Mouse (Mus musculus) embryonic facial prominence, embryonic 10.5 days (tissue): Measurements from ENCODE around the gene Nmrk2. TPM values are rescaled to one million over a fixed set of nuclear protein-coding genes. Genes with fewer than 3 reads are reported as not detected.

Source experiments
- DNase-seq: peaks from one replicate; pipeline ENCODE4 v3.0.0-alpha.2; 2017; ENCODE audit warnings: low spot score
- H3K27ac ChIP-seq: fragments of 300-500 bp; sonication (generic); replicated peaks from 2 replicates; pipeline ENCODE4 v1.5.1; 2016; ENCODE audit warnings: mild to moderate bottlenecking
- H3K27me3 ChIP-seq: fragments of 300-500 bp; sonication (generic); replicated peaks from 2 replicates; pipeline ENCODE4 v1.6.1; 2016; ENCODE audit warnings: low read depth, mild to moderate bottlenecking; ENCODE audit not compliant: poor library complexity, severe bottlenecking
- H3K36me3 ChIP-seq: fragments of 300-500 bp; sonication (generic); replicated peaks from 2 replicates; pipeline ENCODE4 v1.6.1; 2016; ENCODE audit warnings: mild to moderate bottlenecking, moderate library complexity
- H3K4me1 ChIP-seq: fragments of 300-500 bp; sonication (generic); 2 replicates; pipeline ENCODE4 v1.6.1; 2016
- H3K4me3 ChIP-seq: fragments of 300-500 bp; sonication (generic); 2 replicates; pipeline ENCODE4 v1.5.1; 2016; ENCODE audit warnings: mild to moderate bottlenecking, moderate library complexity
- H3K9me3 ChIP-seq: fragments of 300-500 bp; sonication (generic); 2 replicates; pipeline ENCODE4 v1.6.1; 2016; ENCODE audit warnings: mild to moderate bottlenecking
- WGBS: fragments of 180-500 bp; shearing (Covaris S2); methylation state at CpG from one replicate; pipeline ENCODE4 v1.1.7; 2016; 5-methylcytosine and 5-hydroxymethylcytosine counted together
- polyA plus RNA-seq: library from polyadenylated mRNA; unstranded; fragments of >200 nt; fragmentation: Nextera tagmentation; extraction: Ambion mirVana; gene quantifications from 2 replicates; pipeline ENCODE4 v1.2.1, GENCODE M21; 2016

Nmrk2 gene
- polyA plus RNA-seq, 1 experiment from 2014 or later, result not detected

GRCm38 (mm10) chr10:81202978-81203720 lies 1.3 kb upstream of the Nmrk2 start:
- Histone ChIP-seq H3K4me1 (peaks cover 4% of the 10 kb centered on the region; the same call in 1 of the 2 replicates), H3K27me3 (peaks cover 31% of the 10 kb centered on the region), H3K36me3 (no peaks in the 10 kb centered on the region), H3K9me3 (no peaks in the 10 kb centered on the region), H3K4me3 (no peak overlapping the region), H3K27ac (no peak overlapping the region)
- WGBS, result 68% methylated on average over 8 of the region's 8 CpGs
- no peak for DNase-seq

- 80% methylated on average over 20 of the region's 20 CpGs for WGBS
- Histone ChIP-seq H3K27me3 (peaks cover 51% of the 10 kb centered on the region), H3K4me3 (no peak overlapping the region), H3K9me3 (no peaks in the 10 kb centered on the region), H3K4me1 (peaks cover 4% of the 10 kb centered on the region; the same call in 1 of the 2 replicates), H3K27ac (no peak overlapping the region), H3K36me3 (no peaks in the 10 kb centered on the region)
- DNase-seq, result no peak
Observed at GRCm38 (mm10) chr10:81200605-81201287, 1.1 kb downstream of the Nmrk2 start.

- WGBS, result 86% methylated on average over 13 of the region's 13 CpGs
- Histone ChIP-seq H3K36me3 (no peaks in the 10 kb centered on the region), H3K4me3 (no peak overlapping the region), H3K4me1 (peaks cover 4% of the 10 kb centered on the region; the same call in 1 of the 2 replicates), H3K9me3 (no peaks in the 10 kb centered on the region), H3K27me3 (peaks cover 57% of the 10 kb centered on the region), H3K27ac (no peak overlapping the region)
- DNase-seq, result no peak
Observed at GRCm38 (mm10) chr10:81200141-81200540, 1.7 kb downstream of the Nmrk2 start.

- Histone ChIP-seq H3K4me1 (peaks cover 12% of the 10 kb centered on the region), H3K9me3 (no peaks in the 10 kb centered on the region), H3K36me3 (no peaks in the 10 kb centered on the region), H3K27me3 (peaks cover 63% of the 10 kb centered on the region), H3K27ac (no peak overlapping the region), H3K4me3 (no peak overlapping the region)
- 84% methylated on average over 6 of the region's 6 CpGs for WGBS
- no peak for DNase-seq
Observed at GRCm38 (mm10) chr10:81198990-81199389, 2.9 kb downstream of the Nmrk2 start.

GRCm38 (mm10) chr10:81198230-81198629 lies 3.6 kb downstream of the Nmrk2 start:
- H3K9me3 ChIP-seq, result no peaks in the 10 kb centered on the region
- H3K36me3 ChIP-seq, result no peaks in the 10 kb centered on the region
- DNase-seq, result peak; percentile 65
- no peak overlapping the region for H3K4me3 ChIP-seq
- peaks cover 17% of the 10 kb centered on the region for H3K4me1 ChIP-seq
- no peak overlapping the region for H3K27ac ChIP-seq
- 3% methylated on average over 9 of the region's 9 CpGs for WGBS
- H3K27me3 ChIP-seq, result peaks cover 70% of the 10 kb centered on the region

- H3K9me3 ChIP-seq, result no peaks in the 10 kb centered on the region
- no peaks in the 10 kb centered on the region for H3K36me3 ChIP-seq
- H3K4me3 ChIP-seq, result no peak overlapping the region
- H3K27ac ChIP-seq, result no peak overlapping the region
- 58% methylated on average over 6 of the region's 6 CpGs for WGBS
- peaks cover 26% of the 10 kb centered on the region for H3K4me1 ChIP-seq
- DNase-seq, result no peak
- peaks cover 76% of the 10 kb centered on the region for H3K27me3 ChIP-seq
Observed at GRCm38 (mm10) chr10:81197305-81197704, 4.5 kb downstream of the Nmrk2 start.

GRCm38 (mm10) chr10:81196470-81197065 lies 5.3 kb downstream of the Nmrk2 start:
- peaks cover 29% of the 10 kb centered on the region for H3K4me1 ChIP-seq
- peaks cover 72% of the 10 kb centered on the region for H3K27me3 ChIP-seq
- H3K9me3 ChIP-seq, result no peaks in the 10 kb centered on the region
- DNase-seq, result no peak
- no peak overlapping the region for H3K27ac ChIP-seq
- H3K4me3 ChIP-seq, result no peak overlapping the region
- peaks cover 1% of the 10 kb centered on the region for H3K36me3 ChIP-seq
- WGBS, result 67% methylated on average over 11 of the region's 11 CpGs

GRCm38 (mm10) chr10:81195300-81195699 lies 6.6 kb downstream of the Nmrk2 start:
- peaks cover 68% of the 10 kb centered on the region for H3K27me3 ChIP-seq
- no peak overlapping the region for H3K4me3 ChIP-seq
- H3K36me3 ChIP-seq, result peaks cover 14% of the 10 kb centered on the region
- peaks cover 37% of the 10 kb centered on the region for H3K4me1 ChIP-seq
- WGBS, result 70% methylated on average over 4 of the region's 4 CpGs
- H3K27ac ChIP-seq, result no peak overlapping the region
- no peak for DNase-seq
- no peaks in the 10 kb centered on the region for H3K9me3 ChIP-seq

- Histone ChIP-seq H3K27ac (no peak overlapping the region), H3K27me3 (peaks cover 57% of the 10 kb centered on the region), H3K4me3 (peak overlapping the region; percentile 28; the same call in 1 of the 2 replicates), H3K36me3 (peaks cover 22% of the 10 kb centered on the region), H3K9me3 (no peaks in the 10 kb centered on the region), H3K4me1 (peaks cover 39% of the 10 kb centered on the region)
- 17% methylated on average over 37 of the region's 37 CpGs for WGBS
- DNase-seq, result no peak
Observed at GRCm38 (mm10) chr10:81193991-81194774, 7.7 kb downstream of the Nmrk2 start.

- H3K36me3 ChIP-seq, result peaks cover 30% of the 10 kb centered on the region
- H3K9me3 ChIP-seq, result no peaks in the 10 kb centered on the region
- 7% methylated on average over 19 of the region's 19 CpGs for whole genome bisulfite sequencing
- peak overlapping the region; percentile 94 for H3K27ac ChIP-seq
- H3K27me3 ChIP-seq, result peaks cover 51% of the 10 kb centered on the region
- DNase-seq, result peak; percentile 46
- peaks cover 39% of the 10 kb centered on the region for H3K4me1 ChIP-seq
- peak overlapping the region; percentile 75 for H3K4me3 ChIP-seq
Observed at GRCm38 (mm10) chr10:81192968-81193501, 8.8 kb downstream of the Nmrk2 start.

- DNase-seq, result peak; percentile 85
- Histone ChIP-seq H3K27me3 (peaks cover 48% of the 10 kb centered on the region), H3K27ac (peak overlapping the region; percentile 94), H3K36me3 (peaks cover 36% of the 10 kb centered on the region), H3K9me3 (no peaks in the 10 kb centered on the region), H3K4me3 (peak overlapping the region; percentile 75), H3K4me1 (peaks cover 39% of the 10 kb centered on the region)
- 1% methylated on average over 93 of the region's 93 CpGs for WGBS
Observed at GRCm38 (mm10) chr10:81192270-81192967, 9.4 kb downstream of the Nmrk2 start.
